Mouse (Mus musculus): ENCODE data around the gene Ednra.

Ednra gene

DNA sequence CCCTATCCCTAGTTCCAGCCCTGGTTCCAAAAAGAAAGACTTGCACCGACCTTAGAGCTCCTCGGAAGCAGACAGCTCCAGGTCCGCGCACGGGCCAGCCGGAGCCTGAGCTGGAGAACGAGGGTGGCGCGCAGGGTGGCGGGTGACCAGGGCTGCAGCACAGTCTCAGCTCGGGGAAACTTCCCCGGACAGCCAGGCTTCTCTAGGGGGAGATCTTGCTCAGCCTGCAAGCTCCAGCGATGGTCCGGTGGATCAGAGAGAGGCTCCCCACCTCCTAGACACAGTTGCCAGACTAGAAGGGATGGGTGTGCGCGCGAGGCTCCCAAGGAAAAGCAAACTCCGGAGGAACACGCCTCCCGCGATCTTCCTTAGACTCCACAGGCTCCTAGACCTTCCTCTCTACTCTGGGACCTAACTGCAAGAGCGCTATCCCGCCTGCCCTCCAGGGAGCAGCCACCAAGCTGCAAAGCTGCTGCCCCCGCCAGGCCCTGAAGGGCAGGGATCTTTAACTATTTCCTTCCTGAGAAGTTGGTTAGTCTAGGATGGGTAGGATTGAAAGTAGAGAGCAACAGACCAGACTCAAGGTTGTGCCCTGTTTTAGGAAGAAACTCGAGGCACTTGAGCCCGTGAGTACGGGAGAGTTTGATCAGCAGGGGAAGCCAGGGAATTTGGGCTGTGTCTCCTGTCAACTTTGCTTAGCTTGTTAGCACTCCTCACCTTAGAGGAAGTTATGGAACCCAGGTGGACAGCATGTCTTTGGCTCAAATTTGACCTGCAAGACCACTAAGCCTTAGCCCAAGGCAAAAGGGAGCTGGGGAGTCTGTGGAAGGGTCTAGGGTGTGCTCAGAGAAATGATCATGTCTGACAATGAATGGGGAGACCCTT, at the start of gene Ednra:
Ednra (minus strand) TSS at position 419 of the 885 bp plus-strand sequence.
- DNase-seq (ENCODE audit: low spot score) = peak; percentile 50

DNA sequence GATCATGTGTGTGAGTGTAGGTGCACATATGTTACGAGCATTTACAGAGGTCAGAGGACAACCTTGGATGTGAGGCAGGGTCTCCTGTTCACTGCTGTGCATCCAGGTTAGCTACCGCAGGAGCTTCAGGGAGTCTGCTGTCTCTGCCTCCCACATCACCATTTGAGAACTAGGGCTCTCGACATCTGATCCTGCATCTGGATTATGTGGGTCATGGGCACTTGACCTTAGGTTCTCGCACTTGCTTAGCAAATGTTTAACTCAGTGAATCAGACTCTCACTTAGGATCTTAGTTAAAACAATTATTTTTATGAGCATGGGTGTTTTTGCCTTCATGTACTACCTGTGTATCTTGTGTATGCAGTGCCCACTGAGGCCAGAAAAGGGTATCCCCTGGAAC, 49.6 kb upstream of the Ednra start:
- no peak for DNase-seq (ENCODE audit: low spot score)

DNA sequence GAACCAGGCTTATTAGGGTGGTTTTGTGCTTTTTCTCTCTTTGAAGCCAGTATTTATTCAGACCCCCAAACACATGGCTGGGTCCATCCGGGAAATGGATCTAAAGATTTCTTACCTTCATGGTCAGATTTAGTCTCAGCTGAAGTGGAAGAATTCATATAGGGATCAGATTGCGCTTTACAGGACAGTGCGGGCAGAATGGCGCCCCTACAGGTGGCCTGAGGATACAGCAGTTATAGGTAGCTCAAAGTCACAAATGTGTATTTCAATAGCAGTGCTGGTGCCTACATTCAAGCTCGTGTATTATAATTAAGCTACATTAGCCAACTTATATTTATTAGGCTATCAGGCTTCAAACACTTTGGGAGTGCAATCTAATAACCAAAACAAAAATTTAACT, 49.0 kb upstream of the Ednra start:
- DNase-seq (ENCODE audit: low spot score) = no peak

DNA sequence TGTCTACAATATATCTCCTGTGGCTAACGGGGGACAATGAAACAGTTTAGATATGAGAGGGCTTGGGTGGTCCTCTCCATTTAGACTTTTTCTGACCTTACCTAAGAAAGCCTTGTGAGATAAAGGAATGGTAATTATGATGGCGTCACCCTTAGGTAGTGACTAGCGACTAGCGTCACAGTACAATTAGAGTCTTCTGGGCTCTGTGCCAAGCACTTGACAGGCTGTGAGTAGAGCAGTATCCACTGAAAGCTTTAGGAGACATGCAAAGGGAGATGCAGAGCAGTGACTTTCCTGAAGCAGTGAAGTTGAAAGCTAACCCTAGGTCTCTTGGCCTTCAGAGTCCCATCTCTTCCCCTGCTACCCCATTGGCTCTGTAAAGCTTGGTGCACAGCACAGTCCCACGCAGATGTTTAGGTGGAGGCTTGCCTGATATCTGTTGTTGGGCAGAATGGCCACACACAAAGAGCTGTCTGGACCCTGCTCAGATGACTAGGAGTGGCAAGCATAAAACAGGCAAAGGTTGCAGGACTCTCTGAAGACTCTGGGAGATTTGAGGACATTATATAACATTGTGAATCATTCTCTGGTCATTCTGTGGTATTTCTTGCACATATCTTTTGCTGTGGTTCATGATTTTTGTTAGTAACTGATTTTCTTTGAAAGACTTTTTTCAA, 48.1 kb upstream of the Ednra start:
- no peak for DNase-seq (ENCODE audit: low spot score)

DNA sequence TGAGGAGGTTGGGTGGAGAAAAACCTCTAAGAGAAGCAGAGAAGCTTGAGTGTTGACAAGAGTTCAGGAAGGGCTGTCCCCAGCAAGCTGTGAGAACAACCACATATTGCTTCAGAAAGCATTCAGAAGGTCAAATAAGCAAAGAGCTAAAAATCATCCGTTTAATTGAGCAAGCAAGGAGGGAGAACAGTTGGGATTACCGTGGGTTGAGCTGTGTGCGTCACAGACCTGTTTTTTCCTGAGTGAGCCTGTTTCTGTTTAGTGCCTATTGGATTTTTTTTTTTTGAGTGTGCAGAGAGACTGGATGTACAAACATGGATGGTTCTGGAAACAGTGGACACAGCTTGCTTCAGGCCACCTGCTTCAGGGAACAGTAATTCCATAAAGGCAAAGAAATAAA, 46.7 kb upstream of the Ednra start:
- DNase-seq (ENCODE audit: low spot score) = no peak

DNA sequence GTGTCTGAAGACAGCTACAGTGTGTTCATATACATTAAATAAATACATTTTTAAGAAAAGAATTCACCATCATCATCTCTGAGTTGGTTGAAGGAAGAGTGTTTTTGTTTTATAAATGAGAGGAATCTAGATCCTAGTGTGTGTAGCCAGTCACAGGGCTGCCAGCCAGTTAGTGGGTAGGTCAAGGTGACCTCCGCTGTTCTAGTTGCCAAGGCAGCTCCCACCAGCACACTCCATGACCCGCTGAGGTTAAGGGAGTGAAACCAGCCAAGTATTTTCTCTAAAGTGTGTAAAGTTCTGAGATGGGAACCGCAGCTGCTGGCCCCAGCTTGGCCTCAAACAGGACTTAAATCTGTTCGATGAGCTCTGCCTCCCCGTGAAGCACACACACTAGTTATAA, 44.7 kb upstream of the Ednra start:
- DNase-seq (ENCODE audit: low spot score) = no peak

DNA sequence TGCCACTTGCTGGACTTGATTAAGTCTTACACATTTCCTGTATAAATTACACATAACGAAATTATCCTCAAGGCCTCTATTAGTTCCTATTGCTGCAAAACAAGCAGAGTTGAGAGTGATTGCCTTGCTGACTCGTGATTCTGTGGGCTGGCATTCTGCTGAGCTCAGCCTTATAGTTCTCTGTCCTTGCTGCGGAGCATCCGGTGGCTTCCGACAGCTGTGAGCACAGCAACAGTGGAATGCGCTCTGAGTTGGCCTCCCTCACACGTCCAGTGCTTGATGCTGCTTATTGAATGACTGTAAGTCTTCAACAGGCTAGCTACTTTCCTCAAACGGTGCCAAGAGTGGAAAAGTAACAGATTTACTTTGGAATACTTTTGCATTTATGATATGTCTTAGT, 40.0 kb upstream of the Ednra start:
- DNase-seq (ENCODE audit: low spot score) = no peak

DNA sequence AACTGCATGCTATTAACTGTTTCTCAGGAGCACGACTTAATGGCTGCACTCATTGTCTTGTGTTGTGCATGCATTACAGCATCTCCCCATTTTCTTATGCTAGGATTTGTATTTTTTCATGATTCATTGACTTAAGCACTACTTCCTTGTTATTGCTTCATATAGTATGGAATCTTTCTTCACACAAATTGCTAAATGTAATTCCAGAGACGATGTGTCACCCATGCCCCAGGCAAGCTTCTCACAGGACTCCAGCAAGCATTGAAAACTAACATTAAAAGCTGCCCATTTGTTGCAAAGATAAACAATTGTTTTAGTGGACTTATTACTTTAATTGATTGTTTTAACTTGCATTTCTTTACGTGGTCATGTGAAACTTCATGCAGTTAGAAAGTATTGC, 38.7 kb upstream of the Ednra start:
- DNase-seq (ENCODE audit: low spot score) = no peak

DNA sequence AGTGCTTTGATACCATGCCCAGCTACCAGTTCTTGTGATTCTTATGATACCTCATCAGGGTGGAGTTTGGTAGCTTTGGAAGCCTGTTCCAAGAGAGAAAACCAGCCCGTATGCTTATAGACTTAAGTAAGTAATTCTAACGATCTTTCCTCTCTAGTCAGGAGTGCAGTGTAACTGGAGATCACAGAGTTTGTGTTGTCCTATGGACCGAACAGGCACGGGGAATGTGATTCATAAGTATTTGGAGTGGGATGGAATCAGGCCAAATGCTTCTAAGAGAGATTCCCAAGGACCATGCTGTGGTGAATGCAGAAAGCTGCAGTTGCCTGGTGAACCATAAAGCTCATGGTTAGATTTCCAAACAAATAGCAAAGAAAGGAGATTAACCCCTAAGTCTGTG, 31.2 kb upstream of the Ednra start:
- DNase-seq (ENCODE audit: low spot score) = no peak

DNA sequence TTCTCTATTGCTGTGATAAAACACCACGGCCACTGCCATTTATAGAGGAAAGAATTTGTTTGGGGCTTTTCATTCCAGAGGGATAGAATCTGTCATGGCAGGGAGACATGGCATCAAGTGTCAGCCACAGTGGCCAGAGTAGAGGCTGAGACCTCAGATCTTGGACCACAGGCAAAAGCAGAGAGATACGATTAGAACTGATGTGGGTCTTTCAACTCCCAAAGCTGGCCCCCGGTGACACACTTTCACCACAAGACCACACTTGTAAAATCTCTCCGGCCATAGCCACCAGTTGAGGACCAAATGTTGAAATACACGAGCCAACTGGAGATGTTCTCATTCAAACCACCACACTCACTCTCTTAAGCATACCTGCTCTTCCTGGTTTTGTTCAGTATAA, 29.5 kb upstream of the Ednra start:
- DNase-seq (ENCODE audit: low spot score) = no peak

DNA sequence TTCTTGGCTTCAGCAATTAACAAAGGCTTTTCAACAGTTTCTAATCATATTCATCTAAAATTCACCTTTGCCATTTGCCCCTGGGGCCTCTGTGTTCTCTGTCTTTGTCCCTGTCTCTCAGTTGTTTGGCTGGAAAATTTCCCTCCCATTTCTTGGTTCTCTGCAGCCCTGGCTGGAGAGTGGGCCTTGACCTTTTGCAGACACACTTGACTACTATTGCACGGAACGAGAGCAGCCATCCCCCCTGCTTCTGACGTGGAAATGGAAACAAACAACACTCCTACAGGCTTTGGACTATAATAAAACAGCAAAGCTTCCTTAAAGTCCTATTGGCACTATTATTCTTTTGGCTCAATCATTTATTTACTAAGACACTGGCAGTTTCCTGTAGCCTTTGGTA, 27.8 kb upstream of the Ednra start:
- no peak for DNase-seq (ENCODE audit: low spot score)

DNA sequence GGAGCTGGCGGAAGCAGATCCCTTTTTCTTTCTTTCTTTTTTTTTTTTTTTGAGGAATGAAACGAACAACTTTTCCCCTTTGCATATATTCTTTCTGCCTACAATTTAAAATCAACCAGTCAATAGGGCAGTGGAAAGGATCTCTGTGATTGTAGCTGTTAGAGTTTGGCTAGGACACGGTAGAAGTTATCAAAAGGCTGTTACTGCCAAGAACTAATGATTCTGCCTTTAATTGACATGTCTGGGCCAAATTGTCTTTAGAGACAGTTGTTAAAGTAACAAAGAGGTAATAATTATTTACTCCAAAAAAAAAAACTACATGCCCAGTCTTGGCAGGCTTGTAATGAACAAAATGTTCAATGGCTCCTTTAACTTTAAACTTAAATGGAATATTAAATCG, 26.1 kb upstream of the Ednra start:
- DNase-seq (ENCODE audit: low spot score) = no peak

DNA sequence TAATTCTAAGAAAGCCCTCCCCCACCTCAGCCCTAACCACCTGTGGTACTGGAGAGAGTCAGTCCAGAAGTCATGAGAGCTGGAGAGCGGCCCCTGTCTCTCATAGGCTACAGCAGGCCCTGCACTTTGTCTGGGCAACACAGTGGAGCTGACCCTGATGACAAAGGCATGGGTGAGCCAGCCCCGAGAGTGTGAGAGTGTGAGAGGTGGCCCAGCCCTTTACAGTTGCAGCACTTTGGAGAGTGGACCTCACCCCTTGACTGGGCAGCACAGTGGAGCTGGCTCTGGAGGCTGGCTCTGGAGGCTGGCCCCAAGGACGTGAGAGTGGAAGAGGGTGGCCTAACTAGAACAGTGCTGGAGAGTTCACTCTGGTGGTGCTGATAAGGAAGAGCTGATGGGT, 20.2 kb upstream of the Ednra start:
- no peak for DNase-seq (ENCODE audit: low spot score)

DNA sequence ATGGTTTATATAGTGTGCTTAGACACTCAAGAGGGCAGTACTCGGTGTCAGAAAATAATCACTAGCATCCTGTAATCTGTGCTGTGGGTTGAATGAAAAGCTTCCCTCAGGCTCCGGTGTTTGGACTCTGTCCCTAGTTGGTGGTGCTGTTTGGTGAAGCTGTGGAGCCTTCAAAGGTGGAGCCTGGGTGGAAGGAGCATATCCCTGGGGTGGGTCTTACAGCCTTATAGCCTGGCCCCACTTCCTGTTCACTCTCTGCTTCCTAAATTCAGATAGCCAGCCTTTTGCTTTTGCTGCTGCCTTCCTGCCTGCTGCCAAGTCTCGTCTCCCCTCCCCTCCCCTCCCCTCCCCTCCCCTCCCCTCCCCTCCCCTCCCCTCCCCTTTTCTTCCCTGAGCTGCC, 18.1 kb upstream of the Ednra start:
- no peak for DNase-seq (ENCODE audit: low spot score)

DNA sequence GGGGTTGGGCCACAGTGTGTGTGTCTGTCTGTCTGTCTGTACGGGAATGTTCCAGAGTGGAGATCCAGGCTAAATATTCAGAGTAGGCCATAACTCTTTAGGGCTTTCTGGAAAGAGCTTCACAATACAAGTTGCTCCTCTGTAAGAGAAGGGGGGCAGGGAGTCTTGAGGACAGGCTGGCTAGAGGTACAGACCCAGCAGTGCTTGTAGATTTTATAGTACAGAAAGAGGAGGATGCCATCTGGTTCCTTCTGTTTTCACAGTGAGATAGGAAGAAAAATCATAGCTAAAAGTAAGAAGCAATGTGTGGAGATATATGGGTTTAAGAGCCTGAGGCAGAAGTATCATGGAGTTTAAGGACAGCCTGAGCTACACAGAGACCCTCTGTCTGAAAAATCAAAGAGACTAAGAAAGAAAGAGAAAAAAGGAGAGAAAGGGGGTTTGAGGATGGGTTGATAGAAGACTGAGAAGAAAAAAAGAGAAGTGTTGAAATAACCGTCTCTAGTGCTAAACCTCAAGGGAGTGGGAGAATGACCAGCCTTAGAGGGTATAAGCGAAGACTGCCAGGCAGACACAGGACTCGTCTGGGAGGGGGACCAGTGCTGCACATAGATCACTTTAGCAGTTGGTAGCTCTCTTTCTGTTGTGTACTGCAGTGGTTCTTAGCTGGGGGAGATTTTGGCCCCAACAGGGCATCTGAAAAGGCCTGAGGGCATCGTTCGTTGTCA, 16.9 kb upstream of the Ednra start:
- no peak for DNase-seq (ENCODE audit: low spot score)

DNA sequence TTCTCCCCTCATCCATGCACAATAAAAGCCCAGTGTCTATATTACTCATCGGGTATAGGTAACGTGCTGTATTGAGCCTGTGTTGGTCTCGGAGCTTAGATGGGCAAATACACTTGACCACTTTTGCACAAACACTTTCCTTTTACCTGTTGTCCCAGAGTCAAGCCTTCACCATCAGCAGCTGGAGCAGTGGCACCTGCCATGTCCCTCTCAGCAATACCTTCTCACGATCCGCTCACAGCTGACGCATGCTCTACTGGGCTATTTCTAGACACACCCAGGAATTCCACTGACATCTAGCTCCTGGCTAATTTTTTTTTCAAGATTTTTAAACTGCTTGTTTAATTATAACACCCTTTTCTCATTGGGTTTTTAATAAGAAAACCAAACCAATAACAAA, 14.2 kb upstream of the Ednra start:
- DNase-seq (ENCODE audit: low spot score) = no peak

DNA sequence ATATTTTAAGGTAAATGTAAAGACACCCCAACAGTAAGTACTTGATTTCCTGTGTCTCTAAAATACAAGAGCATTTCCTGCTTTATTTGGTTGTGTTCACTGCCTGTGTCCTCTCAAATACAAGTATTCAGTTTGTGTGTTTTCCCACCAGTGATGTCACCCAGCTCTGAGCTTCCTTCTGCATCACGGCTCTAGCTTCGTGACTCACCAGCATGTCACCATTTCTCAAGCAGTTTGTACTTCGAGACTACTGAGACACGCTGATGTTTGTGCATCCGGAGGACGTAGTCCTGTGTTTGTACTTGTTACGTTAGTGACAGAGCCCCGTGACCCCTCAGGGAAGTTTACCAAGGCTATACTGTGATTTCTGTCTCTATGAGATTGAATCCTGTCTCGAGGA, 13.1 kb upstream of the Ednra start:
- no peak for DNase-seq (ENCODE audit: low spot score)

DNA sequence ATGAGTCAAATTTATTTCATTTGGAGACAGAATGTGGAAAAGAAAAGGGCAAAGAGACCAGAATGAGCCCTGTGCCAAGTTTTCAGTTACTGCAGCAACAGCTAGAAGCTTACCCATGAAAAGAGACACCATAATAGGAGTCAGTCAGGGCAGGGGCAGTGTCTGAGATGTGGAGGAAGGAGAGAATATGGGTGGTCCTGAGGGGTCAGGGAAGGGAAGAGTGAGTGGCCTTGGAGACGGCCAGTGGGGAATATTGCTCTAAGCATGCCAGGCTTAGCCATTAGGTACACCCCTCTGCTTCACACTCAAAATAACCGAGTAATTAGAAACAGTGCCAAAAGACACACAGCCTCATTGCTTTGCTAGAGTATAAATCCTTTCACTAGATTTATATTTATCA, 9.5 kb upstream of the Ednra start:
- no peak for DNase-seq (ENCODE audit: low spot score)

DNA sequence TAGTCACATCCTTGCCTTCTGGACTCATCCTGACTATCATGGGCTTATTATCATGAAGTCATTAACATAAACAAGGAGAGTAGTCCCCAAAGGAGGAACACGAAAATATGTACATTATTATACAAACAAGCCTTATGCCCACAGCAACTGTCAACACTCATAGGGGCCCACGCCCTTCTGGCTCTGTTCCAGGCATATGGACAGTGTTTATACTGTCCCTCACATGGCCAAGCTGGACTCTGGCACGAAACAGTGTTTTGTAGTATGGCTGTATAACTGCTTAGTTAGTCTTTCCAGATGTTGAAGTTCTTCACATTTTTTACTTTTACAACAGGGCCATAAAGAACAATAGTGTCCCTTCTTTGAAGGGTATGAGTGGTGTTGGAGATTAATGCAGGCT, 8.7 kb upstream of the Ednra start:
- no peak for DNase-seq (ENCODE audit: low spot score)

DNA sequence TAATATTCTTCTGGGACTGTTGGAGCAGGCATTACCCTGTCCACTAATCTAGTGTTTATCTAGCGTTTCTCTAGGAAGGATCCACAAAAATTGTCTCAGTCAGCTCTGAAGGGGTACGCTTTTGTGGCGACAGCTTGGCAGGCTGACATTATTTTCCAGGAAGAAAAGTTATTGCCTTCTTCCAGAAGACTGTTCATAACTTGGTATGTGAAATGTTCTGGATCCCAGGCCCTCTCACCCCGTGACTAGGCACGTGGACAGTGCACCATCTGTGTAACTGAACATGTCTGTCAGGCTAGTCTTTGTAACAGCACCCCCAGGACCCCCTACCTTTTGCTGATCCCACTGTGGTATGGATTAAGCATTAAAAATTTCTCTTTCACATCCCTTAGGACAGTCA, 1.1 kb upstream of the Ednra start:
- no peak for DNase-seq (ENCODE audit: low spot score)

DNA sequence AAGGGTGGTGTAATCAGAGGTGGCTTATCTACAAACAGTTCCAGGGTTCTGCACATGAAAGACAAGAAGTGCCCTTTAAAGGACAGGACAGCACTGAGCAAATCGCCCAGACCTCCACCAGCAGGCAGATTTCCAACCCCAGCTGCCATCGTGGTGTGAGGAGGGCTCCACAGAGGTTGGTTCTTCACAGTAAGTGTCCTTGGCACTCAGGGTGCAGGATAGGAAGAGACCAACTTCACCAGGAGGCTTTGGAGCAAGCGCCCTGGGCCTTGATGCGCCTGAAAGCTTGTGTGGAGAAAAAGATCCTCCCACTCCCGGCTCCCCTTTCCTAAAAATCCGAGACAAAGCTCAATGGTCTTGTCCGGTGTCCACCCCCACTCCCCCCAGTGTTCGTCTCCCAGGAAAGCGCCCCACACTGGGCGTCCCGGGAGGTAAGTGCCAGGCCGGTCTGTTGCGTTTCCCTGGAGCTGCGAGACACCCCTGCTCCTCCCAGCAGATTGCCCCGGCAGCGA, 674 bp downstream of the Ednra start:
- no peak for DNase-seq (ENCODE audit: low spot score)

DNA sequence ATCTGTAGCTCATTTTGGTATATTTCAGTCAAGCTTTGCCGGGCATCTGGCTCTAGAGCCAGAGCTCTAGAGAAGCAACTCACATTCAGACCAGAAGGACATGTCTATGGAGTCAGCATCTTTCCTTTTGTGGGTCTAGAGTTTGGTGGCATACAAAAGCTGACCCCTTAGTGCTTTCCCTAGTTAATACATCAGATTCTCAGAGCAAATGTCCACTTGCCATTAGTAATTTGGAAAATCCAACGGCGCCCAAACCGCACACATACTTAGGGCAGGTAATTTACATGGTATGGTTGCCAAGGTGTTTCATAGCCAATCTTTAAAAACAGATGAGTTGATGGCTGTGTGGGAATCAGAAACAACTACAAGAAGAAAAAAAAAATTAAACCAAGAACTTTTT, 1.2 kb downstream of the Ednra start:
- no peak for DNase-seq (ENCODE audit: low spot score)

DNA sequence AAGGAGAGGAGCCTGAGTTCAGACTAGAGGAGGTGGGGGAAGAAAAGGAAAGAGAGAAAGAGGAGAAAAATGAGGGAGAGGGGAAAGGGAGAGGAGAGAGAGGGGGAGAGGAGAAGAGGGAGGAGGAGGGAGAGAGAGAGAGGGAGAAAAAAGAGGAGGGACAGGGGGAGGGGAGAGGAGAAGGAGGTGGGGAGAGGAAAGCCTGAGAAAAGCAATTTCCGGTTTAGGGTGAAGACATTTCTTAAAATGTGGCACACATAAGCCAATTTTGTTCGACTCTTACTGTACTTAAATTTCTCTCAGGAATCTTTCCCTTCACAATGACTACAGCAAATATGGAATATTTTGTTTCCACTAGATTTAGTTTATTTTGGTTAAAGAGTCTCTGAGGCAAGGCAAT, 5.3 kb downstream of the Ednra start:
- no peak for DNase-seq (ENCODE audit: low spot score)
